Mouse (Mus musculus) olfactory bulb, adult 2 months (tissue): ENCODE measurements around the gene Dio1.

Experiments
- CTCF ChIP-seq: fragments of 200-500 bp; IDR thresholded peaks from 2 replicates; pipeline ENCODE4 v1.5.1; 2012; ENCODE audit warnings: low read depth, mild to moderate bottlenecking, low read length, moderate library complexity; ENCODE audit not compliant: insufficient read depth
- POLR2A ChIP-seq: fragments of 200-500 bp; IDR thresholded peaks from 2 replicates; pipeline ENCODE4 v1.6.1; 2012; ENCODE audit warnings: mild to moderate bottlenecking, low read depth, low read length, moderate library complexity; ENCODE audit not compliant: insufficient read depth

DNA sequence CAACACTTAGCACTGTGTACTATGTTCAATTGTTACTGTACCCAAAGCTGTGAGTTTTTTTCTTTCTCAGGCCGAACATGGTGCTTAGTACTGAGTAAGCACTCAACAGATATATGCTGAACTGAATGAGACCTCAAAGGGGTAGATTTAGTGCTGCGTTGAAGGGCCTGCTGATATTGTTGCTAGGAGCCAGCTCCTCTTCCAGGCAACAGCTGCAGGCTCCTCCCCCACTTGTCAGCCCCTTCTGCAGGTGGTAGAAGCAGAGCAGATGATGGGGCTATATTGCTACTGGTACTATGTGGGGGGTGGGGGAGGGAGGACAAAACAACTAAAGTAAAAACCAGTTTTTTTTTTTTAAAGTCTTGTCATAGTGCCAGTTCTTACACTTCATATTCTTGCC is 57.5 kb downstream of the Dio1 start:
- no peak for TF ChIP-seq POLR2A
- no peak for TF ChIP-seq CTCF
